Mouse (Mus musculus) megakaryocyte, adult 5-6 weeks (primary cell): ENCODE results near the gene Anapc16. TPM values are rescaled to one million over a fixed set of nuclear protein-coding genes. Genes with fewer than 3 reads are reported as not detected.

Experiments
- ATAC-seq: 2 replicates; pipeline ENCODE4 v1.8.0; 2016; ENCODE audit warnings: mild to moderate bottlenecking, inconsistent platforms; ENCODE audit not compliant: poor library complexity, severe bottlenecking
- total RNA-seq, 2 experiments: library from RNA; stranded (forward) in 1 of 2; stranded (reverse) in 1 of 2; fragments of 153-499, 151-499 nt in 1 of 2; fragments of 221-1000, 200-1000 nt in 1 of 2; gene quantifications; 2 replicates each; pipeline versions ENCODE4 v1.2.3 to v1.2.4; 2015 to 2017

Gene Anapc16
- total RNA-seq, 2 experiments from 2014 or later, result 39.4 to 57.2 TPM

DNA sequence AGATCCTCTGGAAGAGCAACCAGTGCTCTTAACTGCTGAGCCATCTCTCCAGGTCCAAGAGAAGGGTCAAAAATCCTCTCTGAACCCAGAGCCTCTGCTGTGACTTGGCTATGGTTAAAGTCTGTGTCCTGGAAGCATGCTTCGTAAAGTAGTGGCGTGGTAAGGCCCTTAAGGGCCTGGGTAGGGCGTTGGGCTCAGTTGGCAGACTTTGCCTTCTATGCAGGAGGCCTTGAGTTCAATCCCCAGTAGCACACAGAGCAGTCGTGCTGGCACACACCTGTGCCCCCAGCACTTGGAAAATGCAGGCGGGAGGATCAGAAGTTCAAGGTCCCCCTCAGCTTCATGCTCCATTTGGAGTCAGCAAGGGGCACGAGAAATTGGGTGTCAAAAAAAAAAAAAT is 29.9 kb downstream of the Anapc16 start:
- ATAC-seq, result no peak

DNA sequence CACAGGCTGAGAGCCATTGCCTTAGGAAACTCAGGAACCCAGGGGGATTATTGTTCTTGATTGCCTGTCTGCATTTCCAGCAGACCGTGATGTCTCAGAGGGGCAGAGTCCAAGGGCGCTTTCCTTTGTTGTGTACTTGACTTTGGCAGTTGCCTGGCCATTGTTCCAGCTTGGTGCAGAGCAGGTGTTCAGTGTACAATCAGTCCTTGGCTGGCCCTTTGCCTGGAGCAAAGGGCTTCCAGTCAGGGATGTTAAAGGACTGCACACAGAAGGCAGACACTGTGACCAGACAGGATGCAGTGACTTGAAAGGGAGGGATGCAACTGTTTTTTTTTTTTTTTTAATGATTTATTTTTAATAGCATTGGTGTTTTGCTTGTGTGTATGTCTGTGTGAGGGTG is 30.4 kb downstream of the Anapc16 start:
- no peak for ATAC-seq

DNA sequence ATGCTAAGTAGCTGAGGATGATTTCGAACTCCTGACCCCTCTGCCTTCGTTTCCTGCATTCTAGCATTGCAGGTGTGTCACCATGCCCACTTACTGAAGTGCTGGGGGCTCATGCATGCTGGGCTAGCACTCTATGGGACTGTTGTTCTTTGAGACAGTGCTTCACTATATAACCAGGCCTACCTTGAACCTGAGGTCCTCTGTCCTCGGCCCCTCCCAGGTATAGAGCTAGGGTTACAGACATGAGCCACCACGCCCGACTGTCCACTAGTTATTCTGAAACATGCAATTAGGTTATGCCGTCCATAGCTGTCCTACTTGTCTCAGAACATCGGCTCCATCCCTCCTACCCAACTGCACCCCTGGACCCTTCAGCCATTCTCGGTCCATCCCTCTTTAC is 31.1 kb downstream of the Anapc16 start:
- ATAC-seq, result no peak

DNA sequence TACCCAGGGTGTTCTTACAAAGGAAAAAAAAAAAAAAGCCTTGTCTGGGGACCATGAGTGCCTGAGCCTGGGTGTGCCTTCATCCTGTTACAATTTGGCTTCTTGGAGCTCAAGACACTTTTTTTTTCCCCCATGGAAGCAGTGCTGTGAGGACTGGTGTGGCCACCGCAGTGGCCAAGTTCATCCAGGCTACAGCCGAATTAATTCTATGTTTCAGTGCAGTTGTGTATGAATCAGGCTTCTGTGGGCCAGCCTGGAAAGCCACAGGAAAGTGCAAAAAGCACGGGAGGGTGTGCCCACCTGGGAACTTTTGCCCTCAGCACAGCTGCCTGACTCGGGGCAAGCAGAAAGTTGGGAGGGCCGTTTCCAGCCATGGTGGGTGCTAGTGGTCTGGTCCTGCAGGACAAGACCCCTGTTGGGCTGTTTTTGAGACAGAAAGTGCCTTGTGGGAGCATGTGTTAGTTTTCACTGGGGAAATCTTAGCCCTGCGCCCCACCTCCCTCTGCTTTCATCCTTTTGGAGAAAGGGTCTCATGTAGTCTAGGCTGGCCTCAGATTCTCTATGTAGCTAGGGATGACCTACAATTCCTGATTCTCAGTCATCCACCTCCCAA is 32.4 kb downstream of the Anapc16 start:
- no peak for ATAC-seq

DNA sequence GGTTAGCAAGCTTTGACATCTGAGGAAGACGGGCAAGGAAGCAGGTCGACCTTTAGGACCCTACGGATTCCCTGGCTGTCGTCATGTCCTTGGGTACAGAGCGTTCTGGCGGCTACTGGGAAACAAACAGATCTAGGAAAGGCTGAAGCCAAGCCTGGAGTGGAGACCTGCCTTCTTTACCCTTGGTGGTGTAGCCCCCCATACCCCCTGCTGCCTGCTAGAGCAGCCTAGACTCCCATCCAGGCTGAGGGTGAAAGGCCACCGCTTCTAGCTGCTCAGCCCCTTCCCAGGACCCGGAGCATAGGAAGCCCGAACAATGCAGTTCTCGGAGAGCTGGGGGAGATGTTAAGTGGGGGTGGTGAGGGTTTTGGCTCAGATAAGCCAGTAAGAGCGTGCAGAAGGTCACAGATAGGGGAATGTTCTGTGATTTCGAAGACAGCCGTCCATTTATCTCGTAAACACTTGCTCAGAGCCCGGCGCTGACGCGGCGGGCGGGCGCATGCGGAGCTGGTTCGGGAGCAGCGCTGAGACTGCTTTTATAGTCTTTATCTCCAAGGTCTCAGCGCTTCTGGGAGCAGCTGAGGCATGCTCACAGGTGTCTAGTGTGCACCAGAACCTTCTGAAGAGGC is 33.0 kb downstream of the Anapc16 start:
- peak; percentile 33; the same call in 1 of the 2 replicates for ATAC-seq

DNA sequence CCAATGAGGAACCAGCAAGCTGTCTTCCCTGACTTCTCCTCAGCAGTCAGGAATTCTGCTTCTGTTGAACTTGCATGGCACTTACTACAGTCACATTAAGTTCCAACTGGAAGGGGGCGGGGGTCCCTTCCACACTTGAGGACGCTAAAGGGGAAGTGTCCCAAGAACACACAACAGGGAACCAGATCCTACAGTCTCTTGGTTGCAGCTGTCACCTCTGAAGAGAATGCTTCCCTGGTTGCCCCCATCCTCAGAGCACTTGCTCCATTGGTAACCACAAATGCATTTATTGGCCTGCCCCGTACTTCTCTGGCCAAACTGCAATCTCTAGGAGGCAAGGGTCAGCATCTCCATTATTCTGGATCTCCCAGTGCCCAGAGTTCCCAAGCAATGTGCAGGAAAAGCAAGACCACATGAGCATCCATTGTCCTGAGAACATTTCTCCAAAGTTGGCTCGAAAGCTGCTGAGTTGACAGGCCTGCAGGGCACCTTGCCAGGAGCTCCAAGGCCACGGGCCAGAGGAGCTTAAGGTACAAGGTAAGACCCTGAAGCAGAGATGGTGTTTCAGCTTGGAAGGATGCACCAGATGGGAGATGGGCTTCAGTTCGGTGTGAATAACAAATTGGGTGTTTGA is 35.5 kb downstream of the Anapc16 start:
- peak; percentile 44 for ATAC-seq

DNA sequence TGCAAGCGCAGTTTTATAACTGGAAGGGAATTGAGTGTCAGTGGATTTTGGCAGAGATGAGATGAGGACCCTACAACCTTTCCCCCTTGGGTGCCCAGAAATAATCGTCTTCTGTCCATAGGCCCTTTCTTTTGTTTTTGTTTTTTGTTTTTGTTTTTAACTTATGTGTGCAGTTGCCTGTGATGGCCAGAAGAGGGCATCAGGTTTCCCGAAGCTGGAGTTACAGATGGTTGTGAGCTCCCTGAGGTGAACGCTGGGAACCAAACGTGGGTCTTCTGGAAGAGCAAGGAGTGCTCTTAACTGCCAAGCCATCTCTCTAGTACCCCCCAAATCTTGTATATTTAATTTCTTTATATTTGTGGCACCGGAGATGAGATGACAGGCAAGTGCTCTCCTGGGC is 36.2 kb downstream of the Anapc16 start:
- ATAC-seq, result no peak

DNA sequence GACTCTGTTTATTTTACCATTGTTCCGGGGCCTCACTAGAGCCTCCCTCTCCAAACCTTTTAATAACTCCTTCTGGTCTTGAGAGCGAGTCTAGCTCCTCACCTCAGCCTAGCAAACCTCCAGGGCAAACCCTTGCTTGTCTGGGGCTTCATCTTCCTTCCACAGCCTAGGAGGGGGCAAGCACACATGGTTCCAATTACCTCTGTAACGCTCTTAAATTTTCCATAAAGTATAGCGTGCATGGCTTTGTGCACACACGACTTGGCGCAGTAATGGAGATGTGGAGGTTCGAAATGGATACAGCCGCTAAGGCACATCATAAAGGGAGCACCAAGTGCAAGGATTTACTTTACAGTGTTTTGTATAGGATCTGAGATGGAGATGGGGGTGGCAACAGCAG is 37.1 kb downstream of the Anapc16 start:
- ATAC-seq, result no peak

DNA sequence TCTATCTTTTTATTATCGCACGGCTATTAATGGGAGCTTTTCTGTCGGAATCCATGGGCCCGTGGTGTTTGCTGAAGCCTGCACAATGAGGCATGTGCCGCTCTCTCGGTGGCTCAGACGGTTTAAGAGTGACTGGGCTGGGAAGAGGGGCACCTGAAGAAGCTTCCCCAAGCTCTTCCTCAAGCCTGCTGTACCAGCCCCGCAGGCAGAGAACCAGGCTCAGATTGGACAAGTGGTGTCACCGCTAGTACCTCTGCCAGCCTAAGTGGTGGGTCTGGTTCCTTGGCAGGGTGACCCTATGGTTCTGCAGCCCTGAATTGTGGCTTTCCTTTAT is 37.6 kb downstream of the Anapc16 start:
- ATAC-seq, result no peak

DNA sequence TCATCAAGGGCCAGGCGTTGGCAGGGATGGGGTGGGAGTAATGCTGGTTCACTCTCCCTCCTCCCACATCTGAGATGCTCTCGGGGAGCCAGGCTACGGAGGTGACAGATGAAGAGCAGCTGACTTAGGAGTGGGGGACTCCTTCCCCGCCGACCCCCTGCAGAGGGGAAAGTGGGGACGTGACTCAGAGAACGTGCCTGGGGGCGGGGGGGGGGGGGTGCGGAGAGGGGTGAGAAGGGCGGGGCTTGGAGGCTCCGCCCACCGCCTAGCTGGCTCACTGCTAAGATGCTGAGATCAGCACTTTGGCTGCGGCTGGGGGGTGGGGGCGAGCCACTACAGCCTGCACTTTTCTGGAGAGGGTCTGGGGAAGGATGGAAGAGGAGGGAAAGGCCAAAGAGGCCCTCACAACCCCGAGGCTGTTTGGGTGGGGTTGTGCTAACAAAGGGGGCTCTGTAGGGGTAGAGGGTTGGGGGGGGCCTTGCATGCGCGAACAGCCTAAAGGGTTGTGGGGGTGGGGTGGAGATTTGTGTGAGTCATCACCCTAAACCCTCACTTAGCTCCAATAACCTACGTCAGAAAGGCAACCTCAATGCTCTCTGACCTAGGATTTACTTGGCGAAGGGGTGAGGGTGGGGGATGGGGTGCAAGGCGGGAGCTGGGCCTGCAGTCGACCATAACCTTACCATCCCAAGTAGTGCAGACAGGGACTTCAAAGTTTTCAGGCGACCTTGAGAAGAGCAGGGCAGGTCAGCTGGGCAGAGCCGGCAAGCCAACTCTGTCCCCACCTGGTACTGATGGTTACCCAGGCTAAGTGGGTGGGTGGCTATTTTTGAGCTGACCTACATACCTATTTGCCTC is 38.2 kb downstream of the Anapc16 start:
- ATAC-seq, result no peak

DNA sequence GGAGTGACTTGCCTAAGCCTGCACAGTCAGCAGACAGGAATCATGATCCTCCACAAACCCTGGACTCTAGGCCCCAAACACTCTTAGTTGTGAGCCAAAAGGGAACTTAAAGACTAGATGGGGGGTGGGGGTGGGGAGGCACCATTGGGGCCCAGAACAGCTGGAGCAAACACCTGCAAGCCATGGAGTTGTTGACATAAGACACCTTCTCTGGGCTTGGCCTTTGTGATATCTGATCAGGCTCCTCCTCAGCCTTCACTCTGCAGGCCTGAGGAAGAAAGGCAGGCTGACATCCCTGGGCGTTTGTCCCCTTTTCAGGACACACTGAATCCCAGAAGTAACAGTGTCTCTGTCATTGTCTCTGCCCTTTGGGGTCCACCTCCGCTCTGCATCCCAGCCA is 39.3 kb downstream of the Anapc16 start:
- ATAC-seq, result no peak

DNA sequence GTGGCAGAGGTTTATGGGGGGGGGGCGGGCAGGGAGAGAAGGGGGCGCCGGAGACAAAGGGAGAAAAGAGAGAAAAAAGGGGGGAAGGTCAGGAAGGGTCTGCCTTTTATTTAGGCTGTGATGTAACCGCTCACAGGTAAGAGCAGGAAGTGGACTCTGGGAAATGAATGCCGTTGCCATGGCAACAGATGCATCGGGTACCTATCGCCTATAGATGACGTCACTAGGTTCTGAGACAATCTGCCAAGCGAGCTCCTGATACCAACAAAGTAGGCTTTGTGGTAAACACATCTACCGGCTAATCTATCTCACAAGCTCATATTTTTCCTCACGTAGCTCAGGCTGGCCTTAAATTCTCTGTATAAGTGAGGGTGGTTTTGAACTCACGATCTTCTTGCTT is 43.4 kb downstream of the Anapc16 start:
- ATAC-seq, result no peak

DNA sequence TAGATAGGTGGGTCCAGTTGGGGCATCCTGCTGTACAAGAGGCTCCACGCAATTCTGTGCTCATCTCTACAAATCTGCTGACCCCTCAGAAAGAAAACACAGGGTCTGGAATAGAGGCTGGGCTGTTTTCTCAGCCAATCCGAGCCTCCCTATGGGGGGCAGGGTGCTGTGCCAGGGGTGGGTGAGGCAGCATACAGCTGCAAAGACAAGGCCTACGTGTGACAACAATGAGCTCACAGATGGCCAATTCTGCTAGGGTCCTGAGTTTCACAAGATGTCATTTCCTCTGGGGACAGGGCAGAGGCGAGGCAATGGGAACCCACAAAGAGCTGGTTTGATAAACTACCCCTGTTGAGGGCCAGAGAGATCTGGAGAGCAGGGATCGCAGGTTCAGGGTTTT is 44.5 kb downstream of the Anapc16 start:
- no peak for ATAC-seq

DNA sequence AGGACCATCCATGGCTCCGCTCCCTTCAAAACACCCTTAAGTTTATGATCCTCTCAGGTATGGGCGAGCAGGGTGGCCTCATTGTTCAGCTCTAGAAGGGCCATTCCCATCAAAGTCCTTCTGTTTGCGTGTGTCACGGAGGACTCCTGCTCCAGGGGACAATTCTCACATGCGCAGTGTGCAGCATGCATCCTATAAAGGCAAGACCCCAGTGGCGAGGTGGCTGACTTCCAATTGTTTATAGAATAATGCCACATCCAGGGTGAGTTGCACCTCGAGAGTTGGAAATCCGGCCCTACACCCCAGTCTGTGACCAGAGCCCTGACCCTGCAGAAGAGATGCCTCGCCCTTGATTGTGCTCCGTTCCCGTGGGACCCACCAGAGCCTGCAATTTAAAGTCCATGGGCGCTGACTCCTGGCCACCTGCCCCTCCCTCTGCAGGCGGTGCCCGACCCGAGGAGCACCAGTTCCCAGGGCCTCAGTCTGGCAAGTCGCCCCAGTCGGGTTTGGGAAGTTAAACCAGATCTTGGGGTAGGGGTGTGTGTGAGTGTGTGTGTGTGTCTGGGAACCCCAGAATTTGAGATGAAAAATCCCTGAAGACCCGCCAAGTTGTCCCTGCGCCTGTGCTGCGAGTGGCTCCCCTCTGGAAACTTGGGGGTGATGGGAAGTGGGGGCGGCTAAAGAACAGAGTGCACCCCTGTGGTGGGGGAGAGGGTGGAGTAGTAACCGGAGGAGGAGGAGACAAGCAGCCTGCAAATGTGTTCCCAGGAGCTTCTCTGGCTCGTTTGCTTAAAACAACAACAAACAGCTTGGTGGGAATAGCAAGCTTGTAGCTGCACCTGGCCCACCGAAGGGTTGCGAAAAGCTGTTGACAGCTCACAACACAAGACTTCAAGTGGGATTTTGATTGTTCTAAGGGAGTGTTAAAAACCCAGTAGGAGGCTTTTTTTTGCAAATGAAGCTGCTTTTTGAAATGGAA is 45.5 kb downstream of the Anapc16 start:
- no peak for ATAC-seq

DNA sequence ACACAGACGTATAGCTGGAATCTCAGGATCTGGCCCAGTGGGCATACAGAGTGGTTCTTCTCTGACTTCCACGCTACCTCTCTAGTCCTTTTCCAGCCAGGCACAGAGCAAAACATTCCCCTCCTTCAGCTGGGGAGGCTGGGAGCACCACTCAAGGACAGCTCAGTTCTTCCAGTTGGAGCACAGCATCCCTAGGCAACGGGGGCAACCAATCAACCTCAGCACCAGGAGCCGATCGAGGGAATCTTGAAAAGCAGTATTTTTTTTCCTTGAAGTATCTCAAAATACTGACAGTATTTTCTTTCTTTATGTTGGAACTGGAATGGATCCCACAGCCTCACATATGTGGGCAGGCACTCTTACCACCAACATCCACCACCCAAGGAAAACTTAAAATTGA is 46.3 kb downstream of the Anapc16 start:
- no peak for ATAC-seq

DNA sequence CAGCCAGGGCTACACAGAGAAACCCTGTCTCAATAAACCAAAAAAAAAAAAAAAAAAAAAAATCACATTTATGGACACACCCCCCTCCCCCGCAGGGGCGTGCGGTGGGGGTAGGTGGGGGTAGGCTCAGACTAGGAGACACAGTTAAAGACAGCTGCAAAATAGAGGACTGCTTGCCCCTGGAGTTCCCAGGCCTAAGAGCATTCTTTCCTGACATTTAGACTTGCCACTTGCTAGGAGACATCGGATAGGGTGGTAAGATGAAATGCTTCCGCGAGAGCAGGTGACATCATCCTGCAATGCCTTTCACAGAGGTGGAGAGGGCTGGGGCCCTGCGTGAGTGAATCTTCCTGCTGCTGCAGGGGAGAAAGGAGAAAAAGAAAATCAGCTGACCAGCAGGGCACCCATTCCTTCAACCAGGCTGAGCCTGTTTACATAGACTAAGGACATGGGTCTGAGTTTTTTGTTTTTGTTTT is 49.3 kb downstream of the Anapc16 start:
- no peak for ATAC-seq

DNA sequence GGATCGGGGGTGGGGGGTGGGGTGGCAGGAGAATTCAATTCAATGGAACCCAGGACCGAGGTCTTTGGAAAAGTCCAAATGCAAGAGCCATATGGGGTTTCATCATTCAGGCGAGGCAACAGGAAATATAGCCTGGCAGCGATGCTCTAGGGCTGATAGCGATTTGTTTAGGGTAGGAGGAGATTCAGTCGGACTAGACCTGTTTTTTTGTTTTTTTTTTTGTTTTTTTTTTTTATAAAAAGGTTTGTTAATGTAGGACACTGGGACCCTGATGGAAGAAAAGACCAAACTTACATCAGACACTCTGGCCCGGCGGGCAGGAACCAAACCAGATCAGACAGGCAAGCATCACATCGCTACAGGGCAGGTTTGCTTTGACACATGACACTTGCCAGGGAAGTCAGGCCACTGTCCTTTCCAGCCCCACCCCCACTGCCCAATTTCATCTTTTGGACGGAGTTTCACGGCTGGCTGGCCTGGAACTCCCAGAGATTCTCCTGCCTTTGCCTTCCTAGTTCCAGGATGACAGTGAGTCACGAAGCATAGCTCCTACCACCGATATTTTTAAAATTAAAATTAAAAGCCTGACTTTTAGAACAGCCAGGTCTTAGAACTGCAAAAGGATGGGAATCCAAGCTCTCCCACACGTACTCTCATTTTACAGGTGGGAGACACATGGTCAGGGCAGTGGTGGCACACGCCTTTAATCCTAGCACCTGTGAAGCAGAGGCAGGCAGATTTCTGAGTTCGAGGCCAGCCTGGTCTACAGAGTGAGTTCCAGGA is 50.0 kb downstream of the Anapc16 start:
- no peak for ATAC-seq

DNA sequence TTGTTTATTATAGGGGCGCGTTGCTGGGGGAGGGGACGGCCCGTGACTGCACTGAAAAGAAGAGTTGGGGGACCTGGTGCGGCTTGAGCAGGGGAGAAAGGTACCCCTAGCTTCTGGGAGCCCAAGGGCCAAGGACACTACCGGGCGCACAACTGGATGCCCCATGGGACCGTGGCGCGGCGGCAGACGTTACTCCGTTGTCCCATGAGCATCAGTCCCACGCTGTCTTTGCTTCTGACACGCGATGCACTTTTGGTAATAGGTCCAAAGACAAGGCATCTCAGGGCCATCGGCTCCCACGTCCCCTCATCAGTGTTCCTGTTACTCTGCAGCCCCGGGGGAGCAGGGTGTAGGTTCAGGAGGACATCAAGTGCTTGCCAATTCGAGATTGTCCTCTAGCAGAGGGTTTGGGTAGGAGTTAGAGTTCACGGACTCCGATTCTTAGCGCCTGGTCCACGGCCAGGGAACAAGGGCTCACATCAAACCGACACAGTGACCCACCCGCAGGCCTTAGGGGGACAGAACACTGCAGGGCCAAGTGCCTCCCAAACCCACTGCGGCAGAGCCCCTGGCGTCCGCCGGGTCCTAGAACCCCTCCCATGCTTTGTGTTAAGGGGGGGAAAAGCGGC is 50.7 kb downstream of the Anapc16 start:
- ATAC-seq, result peak; percentile 14
